Mouse (Mus musculus) heart, embryonic 11.5 days (tissue): ENCODE data around the gene Rasgrp4. TPM values are rescaled to one million over a fixed set of nuclear protein-coding genes. Genes with fewer than 3 reads are reported as not detected.

Experiments used
- ATAC-seq: fragments of 200-750 bp; cut with Nextera tagmentation; replicated peaks from 2 replicates; pipeline ENCODE4 v1.8.0; 2017; ENCODE audit warnings: moderate library complexity; ENCODE audit not compliant: insufficient number of reproducible peaks, low FRiP score, low TSS enrichment
- H3K27ac ChIP-seq: fragments of 300-500 bp; sonication (generic); 2 replicates; pipeline ENCODE4 v1.5.1; 2014; ENCODE audit warnings: mild to moderate bottlenecking, low read depth, low read length
- H3K27me3 ChIP-seq: fragments of 300-500 bp; sonication (generic); 2 replicates; pipeline ENCODE4 v1.6.1; 2014; ENCODE audit warnings: mild to moderate bottlenecking, low read length, mixed read lengths; ENCODE audit not compliant: control insufficient read depth, insufficient read depth
- H3K36me3 ChIP-seq: fragments of 300-500 bp; sonication (generic); 2 replicates; pipeline ENCODE4 v1.6.1; 2014; ENCODE audit warnings: mild to moderate bottlenecking, low read length, moderate library complexity, mixed read lengths; ENCODE audit not compliant: control insufficient read depth, insufficient read depth
- H3K4me1 ChIP-seq: fragments of 300-500 bp; sonication (generic); 2 replicates; pipeline ENCODE4 v1.6.1; 2014; ENCODE audit warnings: low read length; ENCODE audit not compliant: control insufficient read depth, insufficient read depth
- H3K4me2 ChIP-seq: fragments of 300-500 bp; sonication (generic); 2 replicates; pipeline ENCODE4 v1.6.1; 2014; ENCODE audit warnings: mild to moderate bottlenecking, moderate library complexity
- H3K4me3 ChIP-seq: fragments of 300-500 bp; sonication (generic); 2 replicates; pipeline ENCODE4 v1.5.1; 2014; ENCODE audit warnings: low read depth, low read length
- H3K9ac ChIP-seq: fragments of 300-500 bp; sonication (generic); 2 replicates; pipeline ENCODE4 v1.6.1; 2014; ENCODE audit warnings: mild to moderate bottlenecking, low read depth, low read length, moderate library complexity
- H3K9me3 ChIP-seq: fragments of 300-500 bp; sonication (generic); replicated peaks from 2 replicates; pipeline ENCODE4 v1.6.1; 2016; ENCODE audit warnings: low read length; ENCODE audit not compliant: control insufficient read depth
- WGBS: fragments of 180-500 bp; shearing (Covaris S2); extraction: QIAGEN DNeasy Blood & Tissue Kit; methylation state at CpG from one replicate; pipeline ENCODE4 v1.1.7; 2014; ENCODE audit not compliant: insufficient replicate concordance; 5-methylcytosine and 5-hydroxymethylcytosine counted together
- polyA plus RNA-seq: library from polyadenylated mRNA; unstranded; fragments of >200 nt; fragmentation: Nextera tagmentation; extraction: Ambion mirVana; gene quantifications from 2 replicates; pipeline ENCODE4 v1.2.1, GENCODE M21; 2014

Rasgrp4 gene
- polyA plus RNA-seq, 1 experiment from 2014 or later: 0.83 TPM

GRCm38 (mm10) chr7:29168791-29169230 is 34.2 kb downstream of the Rasgrp4 start:
- ATAC-seq: no peak
- H3K27me3 ChIP-seq: peaks cover 57% of the 10 kb centered on the region
- H3K9me3 ChIP-seq: no peaks in the 10 kb centered on the region
- peak overlapping the region; percentile 71 for H3K4me3 ChIP-seq
- H3K9ac ChIP-seq: peak overlapping the region; percentile 70
- 0% methylated on average over 14 of the region's 14 CpGs for WGBS
- H3K4me1 ChIP-seq: peaks cover 17% of the 10 kb centered on the region
- H3K36me3 ChIP-seq: peaks cover 5% of the 10 kb centered on the region; the same call in 1 of the 2 replicates
- H3K4me2 ChIP-seq: peak overlapping the region; percentile 81
- H3K27ac ChIP-seq: no peak overlapping the region

GRCm38 (mm10) chr7:29169231-29170065 is 34.8 kb downstream of the Rasgrp4 start:
- H3K4me3 ChIP-seq: peak overlapping the region; percentile 71
- H3K4me2 ChIP-seq: peak overlapping the region; percentile 81
- H3K36me3 ChIP-seq: peaks cover 6% of the 10 kb centered on the region; the same call in 1 of the 2 replicates
- peak overlapping the region; percentile 70 for H3K9ac ChIP-seq
- peaks cover 59% of the 10 kb centered on the region for H3K27me3 ChIP-seq
- ATAC-seq: peak; percentile 65
- peak overlapping the region; percentile 1; the same call in 1 of the 2 replicates for H3K27ac ChIP-seq
- no peaks in the 10 kb centered on the region for H3K9me3 ChIP-seq
- under 1% methylated on average over 39 of the region's 39 CpGs for WGBS
- H3K4me1 ChIP-seq: peaks cover 17% of the 10 kb centered on the region

GRCm38 (mm10) chr7:29170066-29170754 is 35.6 kb downstream of the Rasgrp4 start, which contains the start of the genes Ggn and Spred3:
Gene Ggn, plus strand, starts transcription at chr7:29170210.
Gene Spred3, minus strand, starts transcription at chr7:29170411.
- peak within 1 kb of the TSS; percentile 70 for H3K9ac ChIP-seq
- peaks cover 13% of the 10 kb centered on the region for H3K36me3 ChIP-seq
- H3K4me3 ChIP-seq: peak within 1 kb of the TSS; percentile 71
- H3K4me1 ChIP-seq: peaks cover 17% of the 10 kb centered on the region
- H3K9me3 ChIP-seq: no peaks in the 10 kb centered on the region
- under 1% methylated on average over 30 of the region's 30 CpGs for WGBS
- peaks cover 59% of the 10 kb centered on the region for H3K27me3 ChIP-seq
- peak within 1 kb of the TSS; percentile 81 for H3K4me2 ChIP-seq
- ATAC-seq: peak; percentile 47
- peak within 1 kb of the TSS; percentile 1; the same call in 1 of the 2 replicates for H3K27ac ChIP-seq

GRCm38 (mm10) chr7:29170755-29171561 is 36.3 kb downstream of the Rasgrp4 start:
- ATAC-seq: no peak

GRCm38 (mm10) chr7:29171562-29172097 is 37.0 kb downstream of the Rasgrp4 start:
- no peak for ATAC-seq
- WGBS: 6% methylated on average over 34 of the region's 34 CpGs
- peak overlapping the region; percentile 54 for H3K9ac ChIP-seq
- H3K4me1 ChIP-seq: peaks cover 17% of the 10 kb centered on the region
- H3K4me2 ChIP-seq: peak overlapping the region; percentile 81
- H3K36me3 ChIP-seq: peaks cover 26% of the 10 kb centered on the region
- H3K9me3 ChIP-seq: no peaks in the 10 kb centered on the region
- H3K4me3 ChIP-seq: peak overlapping the region; percentile 71
- no peak overlapping the region for H3K27ac ChIP-seq
- peaks cover 57% of the 10 kb centered on the region for H3K27me3 ChIP-seq

More at GRCm38 (mm10) chr7:29170755-29171561, 36.3 kb downstream of the Rasgrp4 start:
- Histone ChIP-seq H3K9me3 (no peaks in the 10 kb centered on the region), H3K4me2 (peak overlapping the region; percentile 81), H3K27me3 (peaks cover 59% of the 10 kb centered on the region), H3K9ac (peak overlapping the region; percentile 54), H3K27ac (no peak overlapping the region), H3K4me3 (peak overlapping the region; percentile 71), H3K4me1 (peaks cover 17% of the 10 kb centered on the region), H3K36me3 (peaks cover 20% of the 10 kb centered on the region)
- WGBS: 2% methylated on average over 43 of the region's 43 CpGs

- Histone ChIP-seq H3K9me3 (no peaks in the 10 kb centered on the region), H3K9ac (no peak overlapping the region; the same call in 1 of the 2 replicates), H3K27me3 (peaks cover 52% of the 10 kb centered on the region), H3K4me1 (peaks cover 17% of the 10 kb centered on the region), H3K27ac (no peak overlapping the region), H3K4me3 (peak overlapping the region; percentile 71; the same call in 1 of the 2 replicates), H3K36me3 (peaks cover 26% of the 10 kb centered on the region), H3K4me2 (peak overlapping the region; percentile 81; the same call in 1 of the 2 replicates)
- 29% methylated on average over 32 of the region's 32 CpGs for WGBS
- no peak for ATAC-seq
Measured at GRCm38 (mm10) chr7:29172390-29173016, 37.9 kb downstream of the Rasgrp4 start.

GRCm38 (mm10) chr7:29178106-29178505 is 43.5 kb downstream of the Rasgrp4 start:
- peaks cover 23% of the 10 kb centered on the region for H3K36me3 ChIP-seq
- no peak overlapping the region for H3K4me3 ChIP-seq
- 84% methylated on average over 4 of the region's 4 CpGs for WGBS
- H3K4me1 ChIP-seq: peaks cover 12% of the 10 kb centered on the region
- peaks cover 9% of the 10 kb centered on the region for H3K27me3 ChIP-seq
- H3K4me2 ChIP-seq: no peak overlapping the region
- no peak overlapping the region for H3K9ac ChIP-seq
- H3K9me3 ChIP-seq: no peaks in the 10 kb centered on the region
- H3K27ac ChIP-seq: no peak overlapping the region
- ATAC-seq: no peak
